Mouse (Mus musculus) hindbrain, embryonic 14.5 days (tissue): ENCODE measurements at regions not wholly inside any gene's neighbourhood (a gene's known extent, or its start where the extent isn't known, plus 50 kb on each side); places are given as distances from the start of the nearest gene placed in this dataset.

ENCODE experiments used
- ATAC-seq: fragments of 200-750 bp; cut with Nextera tagmentation; 2 replicates; pipeline ENCODE4 v1.8.0; 2017; ENCODE audit warnings: moderate number of reproducible peaks, mild to moderate bottlenecking, moderate TSS enrichment, moderate library complexity; ENCODE audit not compliant: low FRiP score
- DNase-seq: peaks from one replicate; pipeline ENCODE4 v3.0.0-alpha.2; 2015; ENCODE audit warnings: low spot score
- H3K27ac ChIP-seq: fragments of 300-500 bp; sonication (generic); 2 replicates; pipeline ENCODE4 v1.5.1; 2014; ENCODE audit warnings: mild to moderate bottlenecking, moderate library complexity
- H3K27me3 ChIP-seq: fragments of 300-500 bp; sonication (generic); 2 replicates; pipeline ENCODE4 v1.6.1; 2014; ENCODE audit warnings: mild to moderate bottlenecking, low read length, mixed read lengths; ENCODE audit not compliant: control insufficient read depth, insufficient read depth
- H3K36me3 ChIP-seq: fragments of 300-500 bp; sonication (generic); replicated peaks from 2 replicates; pipeline ENCODE4 v1.6.1; 2014; ENCODE audit not compliant: control insufficient read depth, insufficient read depth
- H3K4me1 ChIP-seq: fragments of 300-500 bp; sonication (generic); replicated peaks from 2 replicates; pipeline ENCODE4 v1.6.1; 2014; ENCODE audit warnings: antibody characterized with exemption, low read length, mixed read lengths; ENCODE audit not compliant: control insufficient read depth, insufficient read depth
- H3K4me2 ChIP-seq: fragments of 300-500 bp; sonication (generic); replicated peaks from 2 replicates; pipeline ENCODE4 v1.6.1; 2014; ENCODE audit warnings: mild to moderate bottlenecking, moderate library complexity
- H3K4me3 ChIP-seq: fragments of 300-500 bp; sonication (generic); replicated peaks from 2 replicates; pipeline ENCODE4 v1.5.1; 2014; ENCODE audit warnings: mild to moderate bottlenecking, low read length
- H3K9ac ChIP-seq: fragments of 300-500 bp; sonication (generic); 2 replicates; pipeline ENCODE4 v1.6.1; 2014
- H3K9me3 ChIP-seq: fragments of 300-500 bp; sonication (generic); 2 replicates; pipeline ENCODE4 v1.6.1; 2016; ENCODE audit warnings: low read length; ENCODE audit not compliant: control insufficient read depth
- WGBS: fragments of 180-500 bp; shearing (Covaris S2); extraction: QIAGEN DNeasy Blood & Tissue Kit; methylation state at CpG from one replicate; pipeline ENCODE4 v1.1.7; 2014; 5-methylcytosine and 5-hydroxymethylcytosine counted together

DNA sequence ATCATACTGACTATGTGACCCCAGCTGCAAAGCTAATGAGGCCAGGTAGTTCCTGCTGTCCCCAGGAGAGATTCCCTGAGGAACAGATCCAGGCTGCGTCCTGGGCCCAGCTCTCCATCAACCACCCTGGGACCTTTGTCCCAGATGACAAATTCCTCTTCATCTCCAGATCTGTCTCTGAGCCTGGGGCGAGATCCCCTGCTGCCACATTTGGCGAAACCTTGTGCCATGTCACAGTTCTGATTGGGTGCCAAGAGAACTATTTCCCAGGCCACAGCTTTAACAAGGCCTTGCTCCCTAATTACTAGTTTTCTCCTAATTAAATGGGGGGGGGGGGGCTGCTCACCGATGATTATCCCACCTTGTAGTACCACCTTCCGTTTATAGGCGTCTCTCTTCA lies 70.6 kb upstream of the Hes1 start:
- ATAC-seq (no peak), DNase-seq (no peak)
- H3K9me3 ChIP-seq, result no peaks in the 10 kb centered on the region
- no peak overlapping the region for H3K9ac ChIP-seq
- H3K4me1 ChIP-seq, result no peaks in the 10 kb centered on the region
- H3K4me2 ChIP-seq, result no peak overlapping the region
- H3K27me3 ChIP-seq, result no peaks in the 10 kb centered on the region; the same call in 1 of the 2 replicates
- H3K27ac ChIP-seq, result no peak overlapping the region
- no peak overlapping the region for H3K4me3 ChIP-seq
- 61% methylated on average over 6 of the region's 6 CpGs for WGBS
- no peaks in the 10 kb centered on the region for H3K36me3 ChIP-seq

DNA sequence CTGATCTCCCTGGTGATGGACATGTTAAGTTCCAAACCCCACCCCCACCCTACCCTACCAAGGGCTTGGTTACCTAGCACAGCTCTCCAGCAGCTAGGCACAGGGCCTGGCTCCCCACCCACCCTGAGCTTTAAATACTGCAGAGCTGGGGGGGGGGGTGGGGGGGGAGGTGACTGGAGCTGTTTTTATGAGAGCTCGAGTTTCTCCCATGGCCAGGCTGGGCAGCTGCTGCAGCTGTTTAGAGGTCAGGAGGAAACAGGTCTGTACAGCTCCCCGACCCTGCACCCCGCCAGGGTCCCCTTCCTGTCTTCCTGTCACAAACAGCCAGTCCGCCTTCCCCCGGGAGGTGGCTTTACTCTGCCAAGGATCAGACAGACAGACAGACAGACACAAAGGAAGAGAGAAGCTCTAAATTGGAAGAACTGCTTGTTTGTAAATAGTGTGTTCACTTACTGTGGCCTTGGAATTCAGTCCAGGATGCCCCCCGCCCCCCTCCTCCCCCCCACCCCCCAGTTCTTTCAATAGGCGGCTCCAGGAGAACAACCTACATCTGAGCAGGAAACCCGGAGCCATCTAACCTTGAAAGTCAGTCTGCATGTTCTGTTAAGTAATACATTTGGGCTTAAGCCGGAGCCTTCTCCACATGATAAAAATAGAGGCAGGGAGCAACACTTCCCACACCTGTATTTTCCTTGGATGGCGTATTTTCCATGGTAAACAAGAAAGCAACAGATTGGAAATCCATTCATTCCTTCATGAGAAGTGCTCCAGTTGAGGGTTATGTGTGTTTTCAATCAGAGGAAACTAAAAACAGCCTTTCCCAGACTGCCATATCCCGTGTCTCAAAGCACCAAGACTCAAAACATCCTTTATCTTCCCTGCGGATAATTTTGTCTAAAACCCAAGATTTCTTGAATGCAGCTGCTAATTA lies 67.8 kb upstream of the Hes1 start:
- ATAC-seq, result no peak
- Histone ChIP-seq H3K27me3 (no peaks in the 10 kb centered on the region), H3K36me3 (no peaks in the 10 kb centered on the region), H3K9ac (no peak overlapping the region), H3K4me2 (no peak overlapping the region), H3K4me3 (no peak overlapping the region), H3K9me3 (no peaks in the 10 kb centered on the region), H3K4me1 (no peaks in the 10 kb centered on the region), H3K27ac (no peak overlapping the region)
- 53% methylated on average over 12 of the region's 12 CpGs for WGBS
- DNase-seq, result no peak

DNA sequence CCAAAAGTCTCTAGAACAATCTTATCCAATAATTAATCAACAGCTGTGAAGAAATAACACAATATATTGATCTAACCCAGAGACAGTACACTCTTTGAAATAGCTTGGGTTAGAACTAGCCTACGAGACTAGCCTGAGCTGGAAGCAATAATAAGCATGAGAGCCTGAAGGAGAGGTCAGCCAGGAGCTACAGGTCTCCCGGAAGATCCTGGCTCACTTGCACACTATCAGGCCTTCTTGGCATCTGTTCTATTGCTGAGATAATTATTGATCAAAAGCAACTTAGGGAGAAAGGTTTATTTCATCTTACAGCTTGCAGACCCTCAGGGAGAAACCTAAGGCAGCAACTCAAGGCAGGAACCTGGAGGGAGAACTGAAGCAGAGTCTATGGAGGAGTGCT lies 64.0 kb upstream of the Hes1 start:
- Histone ChIP-seq H3K27ac (no peak overlapping the region), H3K36me3 (no peaks in the 10 kb centered on the region), H3K9me3 (no peaks in the 10 kb centered on the region), H3K4me2 (no peak overlapping the region), H3K9ac (no peak overlapping the region), H3K27me3 (0 out of 2 replicates have a peak, but pooled peaks cover 11% of the 10 kb centered on the region), H3K4me1 (no peaks in the 10 kb centered on the region), H3K4me3 (no peak overlapping the region)
- WGBS, result 92% methylated on average over 2 of the region's 2 CpGs
- ATAC-seq (no peak), DNase-seq (no peak)

DNA sequence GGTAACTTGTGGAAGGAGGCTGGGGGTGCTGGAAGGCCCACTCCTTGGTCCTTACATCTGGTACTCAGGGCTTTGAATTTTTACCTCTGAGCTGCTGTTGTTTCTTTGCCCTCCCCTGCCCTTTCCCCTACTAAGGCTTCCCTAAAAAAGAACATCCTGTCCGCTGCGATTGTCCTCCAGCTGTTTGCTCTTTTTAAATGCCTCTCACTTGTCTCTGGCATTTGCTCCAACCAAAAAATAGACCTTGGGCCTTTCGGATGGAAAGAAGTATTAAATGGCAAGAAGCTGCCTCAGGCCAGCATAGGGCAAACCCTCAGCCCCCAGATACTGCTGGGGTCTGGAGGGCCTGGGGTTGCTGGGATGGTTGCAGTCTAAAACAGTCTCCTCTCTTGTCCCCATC lies 59.1 kb upstream of the Hes1 start:
- Histone ChIP-seq H3K27ac (no peak overlapping the region), H3K27me3 (peaks cover 40% of the 10 kb centered on the region), H3K9ac (no peak overlapping the region), H3K4me1 (peaks cover 15% of the 10 kb centered on the region), H3K4me3 (no peak overlapping the region), H3K9me3 (no peaks in the 10 kb centered on the region), H3K36me3 (no peaks in the 10 kb centered on the region), H3K4me2 (no peak overlapping the region)
- DNase-seq, result no peak
- no peak for ATAC-seq
- WGBS, result 67% methylated on average over 3 of the region's 3 CpGs

DNA sequence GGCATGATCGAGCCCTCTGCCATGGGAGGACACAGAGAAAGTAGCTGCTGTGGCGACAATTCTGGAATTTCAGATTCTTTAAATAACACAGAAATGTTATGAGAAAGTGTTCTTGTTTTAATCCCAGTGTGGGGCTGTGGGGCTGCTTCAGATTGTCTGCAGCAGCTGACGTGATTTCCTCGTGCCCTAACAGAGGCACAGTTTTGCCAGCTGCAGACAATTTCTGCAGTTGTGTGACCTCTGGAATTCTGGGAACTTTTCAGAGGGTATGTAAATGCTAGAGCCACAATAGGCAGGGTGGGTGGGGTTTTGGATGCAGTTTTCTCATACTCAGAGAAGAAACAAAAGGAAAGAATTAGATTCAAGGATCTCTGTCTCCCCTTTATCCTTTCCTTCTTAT lies 57.4 kb upstream of the Hes1 start:
- no peaks in the 10 kb centered on the region for H3K36me3 ChIP-seq
- no peak overlapping the region for H3K4me2 ChIP-seq
- no peak overlapping the region for H3K4me3 ChIP-seq
- no peak overlapping the region for H3K27ac ChIP-seq
- 59% methylated on average over 4 of the region's 4 CpGs for WGBS
- no peak for ATAC-seq
- no peaks in the 10 kb centered on the region for H3K9me3 ChIP-seq
- peaks cover 15% of the 10 kb centered on the region for H3K4me1 ChIP-seq
- H3K9ac ChIP-seq, result no peak overlapping the region
- DNase-seq, result no peak
- H3K27me3 ChIP-seq, result peaks cover 45% of the 10 kb centered on the region

DNA sequence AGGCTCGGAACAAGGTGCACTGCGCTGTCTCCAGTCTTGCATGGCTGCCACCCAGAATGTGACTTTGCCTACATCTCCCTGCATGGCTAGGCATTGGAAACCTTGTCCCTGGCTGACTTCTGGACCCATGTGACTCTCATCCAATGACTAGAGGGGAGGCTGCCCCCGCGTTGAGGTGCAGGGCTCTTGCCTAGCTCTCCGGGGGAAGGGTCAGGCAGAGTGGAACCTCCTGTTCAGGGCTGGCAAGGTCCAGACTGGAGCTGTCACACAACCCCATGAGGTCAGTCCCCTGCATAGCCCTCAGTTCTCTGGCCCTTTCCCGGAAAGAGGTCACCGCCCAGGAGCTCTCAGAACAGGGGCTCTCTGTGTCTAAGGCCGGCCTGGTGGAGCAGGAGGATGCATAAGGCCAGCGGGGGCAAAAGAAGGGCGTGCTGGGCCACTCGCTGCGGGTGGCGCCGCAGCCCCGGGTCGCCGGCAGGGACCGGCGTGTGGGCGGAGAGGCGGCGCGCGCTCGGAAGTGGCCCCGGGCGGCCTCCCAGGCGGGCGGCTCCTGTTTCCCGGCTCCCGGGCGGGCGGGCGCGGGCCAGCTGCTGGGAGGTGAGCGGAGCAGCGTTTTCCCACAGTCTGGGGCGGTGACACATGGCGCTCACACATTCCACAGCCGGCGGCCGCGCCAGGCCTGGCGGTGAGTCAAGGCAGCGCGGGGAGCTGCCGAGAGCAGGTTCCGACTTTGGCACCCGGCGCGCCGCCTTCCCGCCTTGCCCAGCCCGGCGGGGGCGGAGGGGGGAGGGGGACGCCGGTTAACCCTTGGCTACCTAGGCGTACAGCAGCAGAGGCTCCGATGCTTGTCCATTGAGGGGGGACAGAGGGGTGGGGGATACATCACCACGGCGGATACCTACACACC lies 55.5 kb upstream of the Hes1 start:
- Histone ChIP-seq H3K9ac (peak overlapping the region; percentile 53), H3K36me3 (no peaks in the 10 kb centered on the region), H3K4me2 (peak overlapping the region; percentile 90), H3K4me3 (peak overlapping the region; percentile 46), H3K4me1 (peaks cover 15% of the 10 kb centered on the region), H3K9me3 (no peaks in the 10 kb centered on the region), H3K27ac (peak overlapping the region; percentile 40; the same call in 1 of the 2 replicates), H3K27me3 (peaks cover 44% of the 10 kb centered on the region)
- peak; percentile 78 for DNase-seq
- under 1% methylated on average over 50 of the region's 62 CpGs for WGBS
- ATAC-seq, result peak; percentile 93

DNA sequence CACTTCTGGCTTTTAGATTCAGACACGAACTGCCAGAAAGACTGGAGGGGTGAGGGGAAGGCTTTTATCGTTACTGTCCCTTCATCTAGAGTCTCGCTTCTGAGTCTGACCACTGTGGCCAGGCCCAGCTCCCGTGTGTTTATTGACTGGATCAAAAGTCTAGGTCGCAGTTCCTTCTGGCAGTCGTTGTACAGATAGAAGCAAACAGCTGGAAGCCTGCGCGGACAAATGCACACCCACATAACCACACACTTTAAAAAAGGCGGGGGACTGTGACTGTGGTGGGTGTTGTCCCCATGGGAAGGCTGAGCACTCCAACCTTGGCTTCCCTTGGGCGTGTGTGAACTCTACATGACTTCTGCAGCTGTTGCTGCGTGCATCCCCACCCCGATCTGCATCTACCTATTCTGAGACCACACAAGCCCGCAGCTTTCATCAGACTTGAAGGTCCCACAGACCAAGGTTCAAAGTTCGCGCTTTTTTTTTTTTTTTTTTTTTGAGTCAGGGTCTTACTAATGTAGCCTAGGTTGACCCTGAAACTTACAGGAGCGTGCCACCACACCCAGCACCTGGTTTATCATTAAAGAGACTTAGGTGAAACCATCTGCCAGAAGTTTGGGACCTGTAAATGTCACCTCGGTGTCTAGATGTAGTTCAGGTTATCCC lies 54.5 kb upstream of the Hes1 start:
- Histone ChIP-seq H3K36me3 (no peaks in the 10 kb centered on the region), H3K27me3 (peaks cover 40% of the 10 kb centered on the region), H3K27ac (no peak overlapping the region), H3K4me2 (peak overlapping the region; percentile 90), H3K4me1 (peaks cover 15% of the 10 kb centered on the region), H3K9me3 (no peaks in the 10 kb centered on the region), H3K9ac (no peak overlapping the region), H3K4me3 (peak overlapping the region; percentile 46)
- DNase-seq (peak; percentile 42), ATAC-seq (peak; percentile 2; the same call in 1 of the 2 replicates)
- WGBS, result 18% methylated on average over 17 of the region's 17 CpGs

DNA sequence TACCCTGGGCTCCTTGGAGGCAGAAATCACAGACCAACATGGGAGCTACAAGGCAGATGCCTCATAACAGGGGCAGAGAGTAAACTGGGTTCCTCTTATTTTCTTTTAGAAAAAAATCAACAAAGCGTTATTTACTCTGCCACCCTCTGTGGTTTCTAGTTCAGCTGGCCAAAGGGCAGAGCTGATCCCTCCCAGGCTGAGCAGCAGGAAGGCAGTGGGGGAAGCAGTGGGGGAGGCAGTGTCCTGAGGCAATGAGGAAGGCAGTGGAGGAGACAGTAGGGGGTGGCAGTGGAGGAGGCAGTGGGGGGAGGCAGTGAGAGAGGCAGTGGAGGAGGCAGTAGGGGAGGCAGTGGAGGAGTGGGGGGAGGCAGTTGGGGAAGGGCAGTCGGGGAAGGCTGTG lies 51.1 kb upstream of the Hes1 start:
- peaks cover 17% of the 10 kb centered on the region for H3K4me1 ChIP-seq
- H3K36me3 ChIP-seq, result no peaks in the 10 kb centered on the region
- no peak overlapping the region for H3K9ac ChIP-seq
- H3K4me3 ChIP-seq, result no peak overlapping the region
- H3K27ac ChIP-seq, result no peak overlapping the region
- peaks cover 21% of the 10 kb centered on the region for H3K27me3 ChIP-seq
- WGBS, result 39% methylated on average over 2 of the region's 2 CpGs
- no peak overlapping the region for H3K4me2 ChIP-seq
- H3K9me3 ChIP-seq, result no peaks in the 10 kb centered on the region
- ATAC-seq (no peak), DNase-seq (no peak)

DNA sequence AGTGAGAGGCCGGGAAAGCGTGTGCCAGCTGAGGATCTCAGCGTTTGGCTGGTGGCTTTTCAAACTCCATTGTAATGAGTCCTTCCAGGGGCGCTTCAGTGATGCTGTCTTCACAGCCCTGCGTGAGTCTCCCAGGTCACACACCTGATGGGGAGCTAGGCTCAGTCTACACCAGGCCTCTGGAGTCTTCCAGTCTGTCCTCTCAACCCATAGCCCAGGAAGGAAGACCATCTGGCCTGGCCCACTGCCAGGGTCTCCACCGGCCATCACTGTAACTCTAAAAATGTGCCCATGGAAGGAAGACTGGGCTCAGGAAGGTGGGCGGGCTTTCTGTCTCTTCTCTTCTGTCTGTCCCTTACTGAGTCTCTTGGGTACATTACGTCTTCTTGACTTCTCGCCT lies 50.2 kb upstream of the Hes1 start:
- Histone ChIP-seq H3K9ac (no peak overlapping the region), H3K4me2 (no peak overlapping the region), H3K4me3 (no peak overlapping the region), H3K9me3 (no peaks in the 10 kb centered on the region), H3K27me3 (peaks cover 26% of the 10 kb centered on the region), H3K36me3 (no peaks in the 10 kb centered on the region), H3K4me1 (peaks cover 11% of the 10 kb centered on the region), H3K27ac (no peak overlapping the region)
- DNase-seq (no peak), ATAC-seq (no peak)
- WGBS, result 87% methylated on average over 9 of the region's 9 CpGs
